Mouse (Mus musculus) large intestine, adult 2 months (tissue): Measurements from ENCODE around the gene Pfn1. TPM values are rescaled to one million over a fixed set of nuclear protein-coding genes. Genes with fewer than 3 reads are reported as not detected.

Source experiments
- DNase-seq: peaks from one replicate; pipeline ENCODE4 v3.0.0-alpha.2; 2012; ENCODE audit warnings: low read depth, low spot score
- WGBS: fragments of 180-500 bp; shearing (Covaris S2); methylation state at CpG from one replicate; pipeline ENCODE4 v1.1.7; 2018; 5-methylcytosine and 5-hydroxymethylcytosine counted together
- polyA plus RNA-seq: library from polyadenylated mRNA; depleted of rRNA; stranded (reverse); fragments of >200 nt; gene quantifications from 2 replicates; pipeline ENCODE4 v1.2.3, GENCODE M21; 2012

Gene Pfn1
- polyA plus RNA-seq, 1 experiment = 2,199 TPM

- WGBS = 94% methylated on average over 8 of the region's 8 CpGs
- no peak for DNase-seq
These were observed 9.8 kb downstream of the Pfn1 start for GRCm38 (mm10) chr11:70644564-70645103.

- WGBS = 87% methylated on average over 6 of the region's 6 CpGs
- no peak for DNase-seq
These were observed 11.4 kb downstream of the Pfn1 start for GRCm38 (mm10) chr11:70643051-70643450.

GRCm38 (mm10) chr11:70641241-70641640 is 13.2 kb downstream of the Pfn1 start:
- 76% methylated on average over 7 of the region's 7 CpGs for WGBS
- DNase-seq = no peak

DNA sequence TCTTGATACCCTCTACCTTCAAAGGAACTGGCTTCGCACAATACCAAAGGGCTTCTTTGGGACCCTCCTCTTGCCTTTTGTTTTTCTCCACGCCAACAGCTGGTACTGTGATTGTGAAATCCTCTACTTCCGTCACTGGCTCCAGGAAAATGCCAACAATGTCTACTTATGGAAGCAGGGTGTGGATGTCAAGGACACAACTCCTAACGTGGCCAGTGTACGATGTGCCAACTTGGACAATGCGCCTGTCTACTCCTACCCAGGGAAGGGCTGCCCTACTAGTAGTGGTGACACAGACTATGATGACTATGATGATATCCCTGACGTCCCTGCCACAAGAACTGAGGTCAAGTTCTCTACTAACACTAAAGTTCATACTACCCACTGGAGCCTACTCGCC is 14.5 kb downstream of the Pfn1 start:
- no peak for DNase-seq
- 56% methylated on average over 8 of the region's 8 CpGs for WGBS

DNA sequence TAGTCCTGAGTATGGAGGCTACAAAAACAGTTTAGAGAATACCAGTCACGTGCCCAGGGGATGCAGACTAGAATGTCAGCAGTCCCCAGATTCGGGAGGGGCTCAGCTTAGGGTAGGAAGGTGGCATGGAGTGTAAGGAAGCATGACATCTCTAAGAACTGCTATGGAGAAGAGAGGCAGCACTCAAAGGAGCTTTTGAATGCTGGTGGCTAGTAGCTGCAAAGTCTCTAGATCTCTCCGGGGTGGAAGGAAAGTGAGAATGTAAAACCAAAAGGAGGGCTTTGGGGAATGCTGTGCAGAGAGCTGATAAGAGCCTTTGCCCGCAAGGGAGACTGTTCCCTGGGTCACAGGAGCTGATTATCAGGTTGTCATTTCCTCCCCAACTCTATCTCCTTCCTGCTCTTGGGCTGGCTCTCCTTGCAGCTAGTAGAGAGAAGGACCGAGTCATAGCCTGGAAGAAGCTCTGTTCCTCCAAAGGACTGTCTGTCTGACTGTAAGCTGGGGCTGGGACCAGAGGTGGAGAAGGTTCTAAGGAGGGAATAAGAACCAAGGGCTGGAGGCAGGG is 15.6 kb downstream of the Pfn1 start, which contains the start of gene Gp1ba:
Gp1ba (plus strand) TSS at position 409 of the 565 bp plus-strand sequence.
- no peak for DNase-seq
- WGBS = 34% methylated on average over 5 of the region's 5 CpGs

DNA sequence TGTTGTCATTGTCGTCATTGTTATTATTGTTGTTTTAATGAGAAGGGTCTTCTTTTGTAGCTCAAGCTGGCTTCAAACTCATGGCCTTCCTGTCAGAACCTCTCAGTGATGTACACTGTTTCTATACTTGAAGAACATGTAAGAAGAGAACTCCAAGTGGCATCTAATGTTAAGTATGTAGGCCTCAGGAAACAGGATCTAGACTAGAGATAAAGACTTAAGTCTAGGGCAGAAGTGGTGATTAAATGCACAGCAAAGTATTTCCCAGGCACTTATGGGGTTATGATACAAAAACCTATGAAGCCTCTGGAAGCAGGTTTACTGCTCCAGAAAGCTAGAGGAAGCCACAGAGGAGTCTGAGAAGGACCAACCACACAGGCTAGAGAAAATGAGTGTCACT is 16.2 kb downstream of the Pfn1 start:
- 84% methylated on average over 1 of the region's 1 CpGs for WGBS
- no peak for DNase-seq

DNA sequence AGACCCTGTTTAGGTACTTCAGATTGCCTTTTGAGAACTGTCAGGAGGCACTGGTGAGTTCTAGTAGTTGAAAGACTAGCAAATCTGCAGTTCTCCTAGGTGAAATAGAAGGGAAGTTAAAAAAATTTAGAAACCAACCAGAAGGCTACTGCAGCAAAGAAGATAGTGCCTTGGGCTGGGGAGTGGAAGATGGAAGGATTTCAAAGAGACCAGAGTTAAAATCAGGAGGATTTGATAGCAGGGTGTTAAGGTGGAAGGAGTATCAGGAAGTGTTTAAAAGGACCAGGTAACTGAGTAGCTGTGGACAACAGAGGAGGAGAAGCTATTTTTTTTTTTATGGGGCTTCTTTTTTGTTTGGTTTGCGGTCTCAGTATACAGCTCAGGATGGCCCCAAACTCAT is 16.7 kb downstream of the Pfn1 start:
- 67% methylated on average over 1 of the region's 1 CpGs for WGBS
- no peak for DNase-seq

GRCm38 (mm10) chr11:70635601-70636000 is 18.8 kb downstream of the Pfn1 start:
- DNase-seq = no peak
- 66% methylated on average over 4 of the region's 4 CpGs for WGBS

DNA sequence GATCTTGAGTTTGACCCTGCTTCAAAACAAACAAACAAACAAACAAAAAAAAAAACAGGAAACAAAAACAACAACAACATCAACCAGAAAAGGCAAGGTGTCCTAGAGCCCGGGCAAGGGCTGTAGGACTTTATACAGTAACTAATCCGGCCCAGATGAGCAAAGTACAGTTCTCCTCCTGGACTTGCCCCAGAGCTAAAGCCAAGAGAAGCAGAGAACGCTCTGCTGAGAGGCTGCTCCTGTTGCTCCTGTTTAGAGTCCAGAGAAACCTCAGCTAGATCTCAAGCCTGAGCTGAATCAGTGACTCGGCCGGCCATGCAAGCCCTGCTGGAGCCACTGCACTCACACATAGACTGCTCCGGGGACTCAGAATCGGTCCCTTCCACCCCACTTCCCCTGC is 24.3 kb downstream of the Pfn1 start:
- WGBS = 57% methylated on average over 7 of the region's 7 CpGs
- no peak for DNase-seq

GRCm38 (mm10) chr11:70629557-70629956 is 24.9 kb downstream of the Pfn1 start:
- 23% methylated on average over 5 of the region's 5 CpGs for WGBS
- DNase-seq = no peak

- DNase-seq = no peak
- WGBS = 68% methylated on average over 2 of the region's 2 CpGs
These were observed 26.0 kb downstream of the Pfn1 start for GRCm38 (mm10) chr11:70628431-70628830.

- 52% methylated on average over 4 of the region's 4 CpGs for WGBS
- DNase-seq = no peak
These were observed 27.6 kb downstream of the Pfn1 start for GRCm38 (mm10) chr11:70626877-70627276.

- 53% methylated on average over 4 of the region's 4 CpGs for WGBS
- DNase-seq = no peak
These were observed 29.0 kb downstream of the Pfn1 start for GRCm38 (mm10) chr11:70625473-70625872.

DNA sequence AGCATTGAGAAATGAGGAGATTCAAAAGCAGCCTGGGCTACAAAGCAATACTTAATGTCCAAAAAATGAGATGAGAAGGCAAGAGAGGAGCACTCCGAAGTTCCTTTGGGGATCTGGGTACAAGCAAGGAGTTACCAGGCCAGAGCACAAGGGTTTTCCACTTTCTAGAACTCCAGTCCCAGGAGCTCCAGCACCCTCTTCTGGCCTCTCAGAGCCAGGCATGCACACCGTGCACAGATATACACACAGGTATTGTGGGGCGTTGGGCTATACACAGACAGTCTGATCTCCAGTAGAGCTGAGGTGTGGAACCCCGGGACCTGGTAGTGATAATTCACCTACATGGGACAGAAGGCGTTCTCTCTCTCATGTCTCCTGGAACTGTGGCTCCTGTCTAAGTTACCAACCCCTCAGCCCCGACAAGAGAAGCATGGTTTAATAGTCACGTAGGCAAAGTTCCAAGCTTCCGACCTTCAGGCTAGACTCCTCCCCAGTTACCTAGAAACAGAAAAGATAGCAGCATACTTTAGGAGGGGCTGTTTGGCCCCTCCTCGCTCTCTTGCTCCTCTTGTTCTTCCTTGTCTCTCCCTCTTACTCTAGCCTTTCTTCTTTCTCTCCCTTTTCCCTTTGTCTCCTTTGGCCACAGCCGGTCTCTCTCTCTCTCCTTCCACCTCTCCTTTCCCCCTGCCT is 31.2 kb downstream of the Pfn1 start:
- no peak for DNase-seq
- 65% methylated on average over 10 of the region's 10 CpGs for WGBS

- DNase-seq = no peak
- 35% methylated on average over 7 of the region's 7 CpGs for WGBS
These were observed 32.3 kb downstream of the Pfn1 start for GRCm38 (mm10) chr11:70621972-70622814.

DNA sequence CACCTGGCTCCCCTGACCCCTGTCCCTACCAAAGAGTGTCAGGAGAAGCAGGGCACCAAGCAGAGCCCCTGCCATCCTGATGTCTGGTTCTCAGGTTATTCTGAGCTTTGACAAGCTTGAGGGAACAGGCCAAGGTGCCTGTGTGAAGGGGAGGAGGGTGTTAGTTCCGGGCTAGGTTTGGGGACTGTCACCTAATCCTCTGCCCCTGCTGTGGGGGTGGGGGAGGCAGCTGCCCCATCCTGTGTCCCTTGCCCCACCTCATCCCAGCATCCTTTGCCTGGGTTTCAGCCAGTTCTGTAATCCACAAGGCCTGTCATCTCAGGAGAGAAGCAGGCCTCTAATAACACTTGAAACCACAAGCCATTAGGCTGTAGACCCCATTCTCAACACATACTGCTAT is 35.3 kb downstream of the Pfn1 start, which contains the start of gene Chrne:
Chrne (minus strand) TSS at position 116 of the 400 bp plus-strand sequence.
- 86% methylated on average over 1 of the region's 1 CpGs for WGBS
- DNase-seq = no peak

DNA sequence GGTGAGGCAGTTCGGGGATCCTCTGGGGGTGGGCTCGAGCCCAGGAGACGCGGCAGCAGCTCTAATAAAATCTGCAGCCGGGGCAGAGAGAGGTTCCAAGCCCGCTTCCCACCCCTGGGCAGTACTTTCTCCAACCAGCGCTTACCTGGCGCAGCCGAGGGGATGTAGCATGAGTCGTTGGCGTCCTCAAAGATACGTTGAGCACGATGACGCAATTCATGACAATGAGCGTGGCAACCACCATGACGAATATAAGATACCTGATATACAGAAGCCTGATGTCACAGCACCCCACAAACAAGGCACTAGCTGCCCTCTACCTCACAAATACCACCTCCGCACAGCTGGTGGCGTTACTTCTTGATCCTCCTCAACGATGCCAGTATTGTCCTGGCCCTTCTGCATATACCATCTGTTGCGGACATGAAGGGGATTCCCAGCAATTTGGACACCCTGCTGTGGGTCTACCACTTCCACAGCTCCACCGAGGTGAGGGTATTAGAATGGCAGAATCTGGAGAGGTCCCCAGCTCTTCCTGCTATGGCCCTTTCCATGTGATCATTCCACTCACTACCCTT is 38.8 kb downstream of the Pfn1 start, which contains the start of gene 4930544D05Rik:
4930544D05Rik (plus strand) TSS at position 333 of the 578 bp plus-strand sequence.
- no peak for DNase-seq
- WGBS = 17% methylated on average over 21 of the region's 21 CpGs

- DNase-seq = no peak
- WGBS = under 1% methylated on average over 17 of the region's 17 CpGs
These were observed 39.4 kb downstream of the Pfn1 start for GRCm38 (mm10) chr11:70615074-70615473.

DNA sequence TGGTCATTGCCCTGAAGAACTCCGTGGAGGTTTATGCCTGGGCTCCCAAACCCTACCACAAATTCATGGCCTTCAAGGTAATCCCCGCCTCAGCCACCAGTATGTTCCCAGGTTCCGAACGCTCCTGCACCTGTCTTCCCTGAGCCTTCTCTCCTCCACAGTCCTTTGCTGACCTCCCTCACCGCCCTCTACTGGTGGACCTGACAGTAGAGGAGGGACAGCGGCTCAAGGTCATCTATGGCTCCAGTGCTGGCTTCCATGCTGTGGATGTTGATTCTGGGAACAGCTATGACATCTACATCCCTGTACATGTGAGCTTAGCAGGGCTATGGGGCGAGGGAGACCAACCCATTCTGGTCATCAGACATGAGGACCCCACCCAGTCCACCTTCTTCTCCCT is 41.9 kb downstream of the Pfn1 start:
- WGBS = 80% methylated on average over 7 of the region's 7 CpGs
- DNase-seq = no peak

GRCm38 (mm10) chr11:70610752-70611151 is 43.7 kb downstream of the Pfn1 start:
- WGBS = 91% methylated on average over 4 of the region's 4 CpGs
- DNase-seq = no peak
